Mouse (Mus musculus) E14TG2a.4 (cell line): ENCODE results near the gene Klc4.
A peak's percentile ranks its signal among the peaks of the same experiment; 100 is the strongest.

Source experiments
- H3K27me3 ChIP-seq: 2 replicates; pipeline ENCODE4 v1.6.1; 2014; ENCODE audit warnings: low read length, control low read depth; ENCODE audit not compliant: insufficient read depth
- H3K36me3 ChIP-seq: 2 replicates; pipeline ENCODE4 v1.6.1; 2014; ENCODE audit warnings: low read length, control low read depth; ENCODE audit not compliant: insufficient read depth
- H3K4me1 ChIP-seq: replicated peaks from 2 replicates; pipeline ENCODE4 v1.6.1; 2014; ENCODE audit warnings: low read depth, low read length, control low read depth
- H3K4me3 ChIP-seq: replicated peaks from 2 replicates; pipeline ENCODE4 v1.5.1; 2014; ENCODE audit warnings: mild to moderate bottlenecking, low read length
- H3K9me3 ChIP-seq: 2 replicates; pipeline ENCODE4 v1.6.1; 2014; ENCODE audit warnings: low read length, control low read depth
- CTCF ChIP-seq: conservative IDR thresholded peaks from 2 replicates; pipeline ENCODE4 v1.5.1; 2014; ENCODE audit warnings: low read length
- NANOG ChIP-seq: IDR thresholded peaks from 2 replicates; pipeline ENCODE4 v1.6.1; 2014; ENCODE audit warnings: borderline replicate concordance, low read length, mixed read lengths
- POU5F1 ChIP-seq: IDR thresholded peaks from 2 replicates; pipeline ENCODE4 v1.6.1; 2014; ENCODE audit warnings: low read length, borderline replicate concordance

The Klc4 gene

DNA sequence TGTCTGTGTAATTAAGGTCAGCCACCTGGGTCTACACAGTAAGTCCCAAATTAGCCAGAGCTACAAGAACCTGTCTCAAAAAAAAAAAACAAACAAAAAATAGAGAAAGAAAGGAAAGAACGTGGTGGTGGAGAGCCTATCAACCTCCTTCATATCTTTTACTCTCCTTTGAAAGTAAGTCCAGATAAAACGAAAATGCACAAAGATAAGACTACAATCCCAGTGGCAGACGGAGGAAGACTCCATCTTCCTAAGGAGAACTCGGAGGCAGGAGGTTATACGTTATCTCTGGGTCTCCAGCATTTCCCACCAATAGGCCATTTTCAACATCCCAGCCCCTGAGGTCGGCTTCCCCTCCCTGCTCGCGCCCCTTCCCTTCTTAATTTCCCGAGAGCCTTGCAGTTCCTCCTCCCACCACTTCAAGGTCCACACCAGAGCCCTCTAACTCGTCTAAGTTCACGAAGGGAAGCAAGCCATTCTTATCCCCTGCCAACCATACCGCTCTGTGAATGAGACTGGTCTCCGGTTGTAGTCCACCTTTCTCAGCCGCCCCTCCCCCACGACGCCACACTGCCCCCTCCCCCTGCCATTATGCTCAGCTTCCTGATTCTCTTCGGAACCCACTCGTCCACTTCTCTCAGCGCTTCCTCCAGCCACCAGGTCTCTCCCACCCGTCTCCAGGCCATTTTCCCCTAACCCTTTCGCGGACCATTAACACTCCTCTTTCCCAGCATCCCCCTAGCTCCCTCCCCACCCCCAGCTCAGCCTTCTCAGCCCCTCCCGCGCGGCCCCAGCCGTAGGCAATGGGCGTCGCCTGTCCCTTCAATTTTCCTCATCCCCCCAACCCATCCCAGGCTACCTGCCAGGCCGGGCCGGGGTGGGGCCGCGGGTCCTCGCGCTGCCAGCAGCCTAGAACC lies 34.3 kb upstream of the Klc4 start:
- Histone ChIP-seq H3K36me3 (peaks cover 68% of the 10 kb centered on the region), H3K4me3 (peak overlapping the region; percentile 93), H3K4me1 (peaks cover 88% of the 10 kb centered on the region), H3K27me3 (no peaks in the 10 kb centered on the region), H3K9me3 (no peaks in the 10 kb centered on the region)
- TF ChIP-seq CTCF (0 out of 2 replicates have a peak, but pooled peaks have one; percentile 15), NANOG (no peak)

DNA sequence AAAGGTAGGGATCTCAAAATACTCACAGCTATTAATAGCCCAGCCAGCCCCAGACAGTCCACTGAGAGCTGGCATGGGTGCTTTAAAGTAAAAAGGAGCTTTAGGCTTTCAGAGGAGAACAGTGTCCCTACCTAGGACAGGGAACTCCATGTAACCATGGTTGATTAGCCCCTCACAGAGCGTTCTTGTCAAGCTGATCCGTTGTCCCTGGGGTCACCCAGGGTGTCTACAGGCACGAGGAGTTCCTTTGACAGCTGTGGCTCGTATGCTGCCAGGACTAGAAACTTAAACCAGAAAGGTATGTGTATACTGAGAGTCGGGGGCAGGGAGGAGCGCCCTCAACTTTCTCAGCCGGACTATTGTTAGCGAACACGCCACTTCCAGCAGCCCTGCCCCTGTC lies 33.1 kb upstream of the Klc4 start:
- TF ChIP-seq CTCF (no peak), NANOG (no peak), POU5F1 (no peak)
- Histone ChIP-seq H3K4me3 (peak overlapping the region; percentile 93), H3K27me3 (no peaks in the 10 kb centered on the region), H3K4me1 (peaks cover 84% of the 10 kb centered on the region), H3K9me3 (no peaks in the 10 kb centered on the region), H3K36me3 (peaks cover 61% of the 10 kb centered on the region)

GRCm38 (mm10) chr17:46678416-46678815 lies 32.6 kb upstream of the Klc4 start, which contains the start of gene Mea1:
TSS of gene Mea1 (plus strand) at chr17:46678793.
- Histone ChIP-seq H3K36me3 (peaks cover 56% of the 10 kb centered on the region), H3K4me1 (peaks cover 80% of the 10 kb centered on the region), H3K27me3 (no peaks in the 10 kb centered on the region), H3K9me3 (no peaks in the 10 kb centered on the region), H3K4me3 (peak within 1 kb of the TSS; percentile 93)
- TF ChIP-seq NANOG (no peak), CTCF (no peak), POU5F1 (no peak)

DNA sequence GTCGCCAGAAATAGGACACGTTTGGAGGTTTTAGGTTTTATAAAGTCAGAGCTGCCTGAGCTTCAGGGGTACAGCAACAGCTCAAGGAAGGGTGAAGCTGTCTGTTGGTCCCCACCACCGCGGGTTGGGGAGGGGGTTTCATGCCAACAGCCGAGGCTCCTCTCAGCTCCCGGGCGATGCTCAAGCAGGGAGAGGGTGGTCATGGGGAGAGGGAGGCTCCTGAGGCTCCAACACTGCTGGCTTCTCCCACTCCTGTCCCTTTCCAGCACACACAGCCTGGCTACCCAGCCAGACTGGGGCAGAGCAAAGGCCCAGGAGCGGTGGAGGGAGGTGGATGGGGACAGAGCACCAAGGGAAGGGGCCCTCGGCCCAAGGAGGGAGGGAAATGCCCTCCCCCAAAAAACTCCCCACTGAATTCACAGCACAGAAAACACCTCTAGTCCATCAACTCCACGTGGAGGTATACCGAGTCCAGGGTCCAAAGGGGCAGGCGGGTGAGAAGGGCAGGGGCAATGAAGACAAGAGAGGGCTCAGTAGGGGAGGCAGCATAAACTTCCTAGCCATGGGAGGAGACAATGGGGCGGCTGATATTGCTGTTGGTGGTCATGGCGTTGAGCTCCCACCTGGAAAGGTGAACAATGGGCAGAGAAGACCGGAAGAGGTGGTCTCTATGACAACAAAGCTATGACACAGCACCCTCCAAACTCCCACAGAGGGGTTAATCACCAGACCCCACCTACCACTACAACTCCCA lies 28.9 kb upstream of the Klc4 start:
- H3K4me3 ChIP-seq = peak overlapping the region; percentile 85
- no peak for TF ChIP-seq CTCF
- no peak for TF ChIP-seq NANOG
- no peak for TF ChIP-seq POU5F1

DNA sequence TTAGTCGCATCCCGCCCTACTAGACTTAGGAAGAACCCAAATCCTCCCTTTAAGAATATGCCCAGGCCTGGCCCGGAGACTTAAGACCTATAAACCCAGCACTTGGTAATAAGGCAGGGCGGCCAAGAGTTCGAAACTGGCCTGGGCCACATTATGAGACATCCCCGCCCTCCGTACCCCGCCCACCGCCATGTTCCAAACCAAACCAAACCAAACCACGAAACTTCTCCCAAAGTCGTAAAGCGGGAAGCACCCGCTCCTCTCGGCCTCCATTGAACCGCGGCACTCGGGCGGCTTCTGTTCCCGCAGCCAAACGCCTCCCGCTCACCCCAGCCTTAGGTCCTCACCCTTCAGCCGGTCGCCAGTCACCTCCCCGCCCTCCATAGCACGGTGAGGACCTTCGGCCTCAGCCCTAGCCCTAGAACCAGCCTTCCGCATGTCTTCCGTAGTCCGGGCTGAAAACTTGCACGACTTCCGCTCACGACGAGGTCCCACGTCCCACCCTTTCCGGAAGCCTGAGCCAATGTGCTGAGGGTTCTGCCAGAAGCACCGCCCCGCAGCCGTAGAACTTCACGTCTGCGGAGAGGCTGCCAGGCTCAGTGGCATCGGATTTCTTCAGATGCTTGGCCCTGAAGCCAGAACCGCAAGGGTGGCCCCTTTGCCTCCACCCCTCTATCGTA lies 28.2 kb upstream of the Klc4 start, which contains the start of gene Rrp36:
Gene Rrp36 (minus strand): TSS at position 503 of the 680 bp plus-strand sequence.
- H3K36me3 ChIP-seq = peaks cover 78% of the 10 kb centered on the region
- peaks cover 87% of the 10 kb centered on the region for H3K4me1 ChIP-seq
- no peaks in the 10 kb centered on the region for H3K27me3 ChIP-seq
- H3K4me3 ChIP-seq = peak within 1 kb of the TSS; percentile 85
- no peak for TF ChIP-seq CTCF
- no peak for TF ChIP-seq POU5F1
- TF ChIP-seq NANOG = no peak
- no peaks in the 10 kb centered on the region for H3K9me3 ChIP-seq

More for the DNA sequence above, 28.9 kb upstream of the Klc4 start:
- Histone ChIP-seq H3K36me3 (peaks cover 75% of the 10 kb centered on the region), H3K27me3 (no peaks in the 10 kb centered on the region), H3K4me1 (peaks cover 91% of the 10 kb centered on the region), H3K9me3 (no peaks in the 10 kb centered on the region)

DNA sequence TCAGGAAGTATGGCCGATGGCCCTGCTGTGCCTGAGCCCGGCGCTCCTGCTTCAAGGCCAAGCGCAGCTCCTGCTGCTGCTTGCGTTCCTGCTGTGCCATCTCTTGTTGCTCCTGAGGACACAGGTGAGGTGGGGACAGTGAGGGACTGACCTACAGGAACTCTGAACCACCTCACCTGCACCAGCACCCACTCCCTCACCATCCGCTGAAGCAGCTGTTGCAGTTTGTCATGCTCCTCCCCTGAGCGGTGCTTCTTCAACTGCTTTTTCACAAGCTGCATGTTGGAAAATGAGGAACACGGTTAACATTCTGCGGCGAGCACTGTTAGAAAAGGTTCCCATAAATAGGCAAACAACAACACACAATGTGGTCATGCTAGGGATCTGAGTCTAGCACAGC lies 24.1 kb upstream of the Klc4 start:
- H3K9me3 ChIP-seq = no peaks in the 10 kb centered on the region
- peaks cover 75% of the 10 kb centered on the region for H3K36me3 ChIP-seq
- no peaks in the 10 kb centered on the region for H3K27me3 ChIP-seq
- no peak overlapping the region for H3K4me3 ChIP-seq
- H3K4me1 ChIP-seq = peaks cover 64% of the 10 kb centered on the region
- TF ChIP-seq CTCF (no peak), NANOG (no peak), POU5F1 (no peak)

DNA sequence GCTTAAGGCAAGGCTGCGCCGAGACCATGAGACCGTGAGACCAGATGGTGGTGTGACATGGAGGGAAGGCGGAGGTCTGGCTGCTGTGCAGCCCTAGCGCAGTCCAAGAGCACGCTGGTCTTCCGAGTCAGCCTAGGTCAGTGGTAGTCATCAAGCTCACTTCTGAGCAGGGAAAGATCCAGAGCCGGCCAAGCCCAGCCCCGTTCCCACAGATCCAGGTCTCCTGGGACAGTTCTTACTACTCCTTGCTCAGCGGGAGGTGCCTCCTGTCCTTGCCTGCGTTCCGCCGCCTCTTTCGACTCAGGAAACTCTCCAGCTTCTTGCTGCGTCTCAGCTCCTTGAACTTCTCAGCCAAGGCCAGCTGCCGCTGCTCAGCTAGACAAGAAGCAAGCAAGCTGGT lies 21.9 kb upstream of the Klc4 start:
- no peaks in the 10 kb centered on the region for H3K9me3 ChIP-seq
- peaks cover 65% of the 10 kb centered on the region for H3K4me1 ChIP-seq
- TF ChIP-seq CTCF (no peak), POU5F1 (no peak), NANOG (no peak)
- H3K36me3 ChIP-seq = peaks cover 91% of the 10 kb centered on the region
- no peaks in the 10 kb centered on the region for H3K27me3 ChIP-seq
- H3K4me3 ChIP-seq = no peak overlapping the region

- H3K9me3 ChIP-seq = no peaks in the 10 kb centered on the region
- H3K4me1 ChIP-seq = peaks cover 49% of the 10 kb centered on the region
- no peaks in the 10 kb centered on the region for H3K27me3 ChIP-seq
- TF ChIP-seq CTCF (no peak), POU5F1 (no peak), NANOG (no peak)
- H3K36me3 ChIP-seq = peaks cover 92% of the 10 kb centered on the region
- H3K4me3 ChIP-seq = no peak overlapping the region
These were observed 16.9 kb upstream of the Klc4 start for GRCm38 (mm10) chr17:46662730-46663129.
